Mouse (Mus musculus): Measurements from ENCODE around the gene Cd79b. TPM values are rescaled to one million over a fixed set of nuclear protein-coding genes. Genes with fewer than 3 reads are reported as not detected.

The Cd79b gene
- polyA plus RNA-seq, 1 experiment from 2014 or later = 1.0 TPM

DNA sequence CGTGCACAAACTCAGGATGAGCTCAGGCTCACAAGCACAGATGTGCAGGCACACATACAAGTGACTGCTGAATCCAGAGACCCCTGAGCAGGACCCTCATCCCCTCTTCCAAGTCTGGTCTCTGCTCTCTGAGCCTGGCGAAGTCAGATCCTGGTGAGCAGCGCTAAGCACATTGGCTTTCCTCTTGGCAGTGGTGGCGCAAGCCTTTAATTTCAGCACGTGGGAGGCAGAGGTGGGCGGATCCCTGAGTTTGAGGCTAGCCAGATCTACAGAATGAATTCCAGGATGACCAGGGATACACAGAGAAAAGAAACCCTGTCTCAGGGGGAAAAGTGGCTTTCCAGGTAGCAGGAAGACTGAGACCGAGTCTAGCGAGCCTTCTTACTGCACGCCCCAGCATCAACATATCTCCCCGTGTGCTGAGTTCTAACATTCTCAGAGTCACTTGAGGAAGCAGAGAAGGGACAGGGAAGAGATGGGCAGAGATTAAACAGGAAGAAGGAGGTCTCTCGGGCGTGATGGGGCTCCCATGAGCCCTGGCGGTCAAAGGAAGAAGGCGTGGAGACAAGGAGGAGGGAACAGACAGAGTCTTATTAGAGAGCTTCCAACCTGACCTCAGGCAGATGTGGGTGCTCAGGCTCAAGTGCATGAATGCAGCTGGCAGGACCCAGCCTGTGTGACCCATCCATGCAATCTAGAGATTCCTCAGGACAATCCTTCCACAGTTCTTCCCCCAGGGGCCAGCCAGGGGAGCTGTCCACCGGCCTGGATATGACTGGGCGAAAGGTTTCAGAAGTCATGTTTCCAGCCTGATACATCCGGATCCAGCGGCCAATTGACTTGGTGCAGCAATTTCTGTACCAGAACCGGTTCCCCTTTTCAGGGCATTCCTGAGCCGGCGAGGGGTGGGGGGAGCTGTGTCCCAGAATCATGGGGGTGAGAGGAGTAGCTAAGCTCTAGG, 4.1 kb upstream of the Cd79b start:
- Histone ChIP-seq H3K9ac (no peak overlapping the region), H3K36me3 (no peaks in the 10 kb centered on the region), H3K27me3 (no peaks in the 10 kb centered on the region), H3K9me3 (replicated peaks) (no peaks in the 10 kb centered on the region), H3K27ac (no peak overlapping the region), H3K4me2 (no peak overlapping the region), H3K4me3 (no peak overlapping the region), H3K4me1 (replicated peaks) (peaks cover 7% of the 10 kb centered on the region)
- no peak for ATAC-seq (replicated peaks; ENCODE audit: insufficient number of reproducible peaks, insufficient read depth, low FRiP score, low read depth)
- 58% methylated on average over 21 of the region's 21 CpGs for WGBS

DNA sequence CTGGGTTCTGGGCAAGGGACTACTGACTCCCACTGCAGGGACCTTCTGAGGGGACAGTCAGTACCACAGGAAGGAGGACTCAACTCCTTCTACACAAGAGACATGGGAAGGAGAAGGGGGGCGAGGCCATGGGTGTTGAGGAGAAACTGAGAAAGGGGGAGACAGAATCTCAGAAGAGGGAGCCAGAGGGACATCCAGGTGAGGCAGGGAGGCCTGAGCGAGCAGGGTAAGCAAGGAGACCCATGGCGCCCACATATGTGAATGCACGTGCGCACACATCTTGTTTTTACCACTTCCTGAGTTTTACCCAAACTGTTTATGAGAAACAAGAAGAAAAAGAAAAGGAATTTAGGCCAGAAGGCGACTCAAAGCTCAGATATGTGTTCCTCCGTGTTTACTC, 3.2 kb upstream of the Cd79b start:
- ATAC-seq (replicated peaks; ENCODE audit: insufficient number of reproducible peaks, insufficient read depth, low FRiP score, low read depth) = no peak
- Histone ChIP-seq H3K4me3 (no peak overlapping the region), H3K4me1 (replicated peaks) (peaks cover 7% of the 10 kb centered on the region), H3K4me2 (no peak overlapping the region), H3K27me3 (no peaks in the 10 kb centered on the region), H3K9ac (no peak overlapping the region), H3K9me3 (replicated peaks) (no peaks in the 10 kb centered on the region), H3K36me3 (no peaks in the 10 kb centered on the region), H3K27ac (no peak overlapping the region)
- WGBS = 76% methylated on average over 7 of the region's 7 CpGs

GRCm38 (mm10) chr11:106316416-106316815, 1.9 kb upstream of the Cd79b start:
- Histone ChIP-seq H3K4me3 (no peak overlapping the region), H3K36me3 (no peaks in the 10 kb centered on the region), H3K9ac (no peak overlapping the region), H3K4me2 (no peak overlapping the region), H3K27me3 (no peaks in the 10 kb centered on the region), H3K4me1 (replicated peaks) (peaks cover 7% of the 10 kb centered on the region), H3K9me3 (replicated peaks) (no peaks in the 10 kb centered on the region), H3K27ac (no peak overlapping the region)
- no peak for ATAC-seq (replicated peaks; ENCODE audit: insufficient number of reproducible peaks, insufficient read depth, low FRiP score, low read depth)
- WGBS = 68% methylated on average over 1 of the region's 1 CpGs

- Histone ChIP-seq H3K4me3 (no peak overlapping the region), H3K9ac (no peak overlapping the region), H3K36me3 (no peaks in the 10 kb centered on the region), H3K27ac (no peak overlapping the region), H3K9me3 (replicated peaks) (no peaks in the 10 kb centered on the region), H3K4me2 (0 out of 2 replicates have a peak overlapping the region, but pooled peaks have one; percentile 3), H3K4me1 (replicated peaks) (peaks cover 2% of the 10 kb centered on the region; the same call in 1 of the 2 replicates), H3K27me3 (no peaks in the 10 kb centered on the region)
- WGBS = 63% methylated on average over 5 of the region's 5 CpGs
- no peak for ATAC-seq (replicated peaks; ENCODE audit: insufficient number of reproducible peaks, insufficient read depth, low FRiP score, low read depth)
These were observed 1.0 kb downstream of the Cd79b start for GRCm38 (mm10) chr11:106313533-106313932.

DNA sequence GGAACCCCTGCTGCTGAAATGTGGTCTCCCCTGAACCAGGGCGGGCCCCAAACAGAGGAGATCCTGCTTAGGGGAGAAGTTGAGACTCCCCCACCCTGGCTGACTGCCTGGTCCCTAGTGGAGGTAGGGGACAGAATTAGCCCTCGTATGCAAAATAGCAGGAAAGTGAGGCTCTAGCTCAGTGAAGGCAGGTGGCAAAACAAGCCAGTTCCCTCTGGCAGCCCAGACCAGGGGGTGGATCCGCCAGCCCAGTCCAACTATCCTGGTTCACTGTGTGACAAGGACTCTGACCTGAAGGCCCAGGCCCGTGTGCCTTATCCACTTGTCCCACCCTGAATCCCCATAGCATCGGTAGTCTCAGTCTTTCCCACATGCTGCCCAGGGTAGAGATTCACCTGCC, 4.4 kb downstream of the Cd79b start:
- Histone ChIP-seq H3K4me3 (no peak overlapping the region), H3K27ac (no peak overlapping the region), H3K36me3 (no peaks in the 10 kb centered on the region), H3K27me3 (no peaks in the 10 kb centered on the region), H3K4me1 (replicated peaks) (0 out of 2 replicates have a peak, but pooled peaks cover 2% of the 10 kb centered on the region), H3K9me3 (replicated peaks) (no peaks in the 10 kb centered on the region), H3K4me2 (no peak overlapping the region), H3K9ac (no peak overlapping the region)
- 67% methylated on average over 5 of the region's 5 CpGs for WGBS
- no peak for ATAC-seq (replicated peaks; ENCODE audit: insufficient number of reproducible peaks, insufficient read depth, low FRiP score, low read depth)

- 74% methylated on average over 11 of the region's 11 CpGs for WGBS
- no peak overlapping the region for H3K27ac ChIP-seq
- no peaks in the 10 kb centered on the region for H3K9me3 ChIP-seq (replicated peaks)
- no peak overlapping the region for H3K4me2 ChIP-seq
- no peaks in the 10 kb centered on the region for H3K27me3 ChIP-seq
- no peaks in the 10 kb centered on the region for H3K36me3 ChIP-seq
- H3K4me1 ChIP-seq (replicated peaks) = no peaks in the 10 kb centered on the region
- ATAC-seq (replicated peaks; ENCODE audit: insufficient number of reproducible peaks, insufficient read depth, low FRiP score, low read depth) = no peak
- no peak overlapping the region for H3K9ac ChIP-seq
- H3K4me3 ChIP-seq = no peak overlapping the region
These were observed 6.4 kb downstream of the Cd79b start for GRCm38 (mm10) chr11:106308162-106308561.

GRCm38 (mm10) chr11:106307432-106307831, 7.1 kb downstream of the Cd79b start:
- H3K36me3 ChIP-seq = no peaks in the 10 kb centered on the region
- H3K9ac ChIP-seq = no peak overlapping the region
- ATAC-seq (replicated peaks; ENCODE audit: insufficient number of reproducible peaks, insufficient read depth, low FRiP score, low read depth) = no peak
- H3K27me3 ChIP-seq = no peaks in the 10 kb centered on the region
- no peak overlapping the region for H3K4me2 ChIP-seq
- no peaks in the 10 kb centered on the region for H3K9me3 ChIP-seq (replicated peaks)
- no peak overlapping the region for H3K27ac ChIP-seq
- H3K4me1 ChIP-seq (replicated peaks) = no peaks in the 10 kb centered on the region
- WGBS = 50% methylated on average over 5 of the region's 5 CpGs
- H3K4me3 ChIP-seq = no peak overlapping the region

GRCm38 (mm10) chr11:106306758-106307157, 7.8 kb downstream of the Cd79b start:
- H3K27ac ChIP-seq = no peak overlapping the region
- H3K4me3 ChIP-seq = no peak overlapping the region
- ATAC-seq (replicated peaks; ENCODE audit: insufficient number of reproducible peaks, insufficient read depth, low FRiP score, low read depth) = no peak
- H3K4me2 ChIP-seq = no peak overlapping the region
- no peak overlapping the region for H3K9ac ChIP-seq
- H3K36me3 ChIP-seq = no peaks in the 10 kb centered on the region
- H3K27me3 ChIP-seq = no peaks in the 10 kb centered on the region
- H3K4me1 ChIP-seq (replicated peaks) = no peaks in the 10 kb centered on the region
- 85% methylated on average over 9 of the region's 9 CpGs for WGBS
- H3K9me3 ChIP-seq (replicated peaks) = no peaks in the 10 kb centered on the region

DNA sequence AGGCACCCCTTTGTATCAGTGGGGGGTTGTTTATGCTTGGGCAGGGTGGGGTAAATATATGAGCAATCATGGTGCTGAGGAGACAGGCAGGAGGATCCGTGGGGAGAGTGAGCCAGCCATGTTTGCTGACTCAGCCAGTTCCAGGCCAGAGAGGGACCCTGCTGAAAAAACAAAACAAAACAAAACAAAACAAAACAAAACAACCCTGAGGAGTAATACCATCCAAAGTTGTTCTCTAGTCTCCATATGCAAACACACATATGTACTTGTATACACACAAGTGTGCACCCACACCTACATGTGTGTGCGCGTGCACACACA, 8.5 kb downstream of the Cd79b start:
- Histone ChIP-seq H3K4me3 (no peak overlapping the region), H3K9ac (no peak overlapping the region), H3K27ac (no peak overlapping the region), H3K4me2 (no peak overlapping the region), H3K9me3 (replicated peaks) (no peaks in the 10 kb centered on the region), H3K4me1 (replicated peaks) (no peaks in the 10 kb centered on the region), H3K36me3 (no peaks in the 10 kb centered on the region), H3K27me3 (no peaks in the 10 kb centered on the region)
- no peak for ATAC-seq (replicated peaks; ENCODE audit: insufficient number of reproducible peaks, insufficient read depth, low FRiP score, low read depth)
- WGBS = 83% methylated on average over 3 of the region's 3 CpGs

DNA sequence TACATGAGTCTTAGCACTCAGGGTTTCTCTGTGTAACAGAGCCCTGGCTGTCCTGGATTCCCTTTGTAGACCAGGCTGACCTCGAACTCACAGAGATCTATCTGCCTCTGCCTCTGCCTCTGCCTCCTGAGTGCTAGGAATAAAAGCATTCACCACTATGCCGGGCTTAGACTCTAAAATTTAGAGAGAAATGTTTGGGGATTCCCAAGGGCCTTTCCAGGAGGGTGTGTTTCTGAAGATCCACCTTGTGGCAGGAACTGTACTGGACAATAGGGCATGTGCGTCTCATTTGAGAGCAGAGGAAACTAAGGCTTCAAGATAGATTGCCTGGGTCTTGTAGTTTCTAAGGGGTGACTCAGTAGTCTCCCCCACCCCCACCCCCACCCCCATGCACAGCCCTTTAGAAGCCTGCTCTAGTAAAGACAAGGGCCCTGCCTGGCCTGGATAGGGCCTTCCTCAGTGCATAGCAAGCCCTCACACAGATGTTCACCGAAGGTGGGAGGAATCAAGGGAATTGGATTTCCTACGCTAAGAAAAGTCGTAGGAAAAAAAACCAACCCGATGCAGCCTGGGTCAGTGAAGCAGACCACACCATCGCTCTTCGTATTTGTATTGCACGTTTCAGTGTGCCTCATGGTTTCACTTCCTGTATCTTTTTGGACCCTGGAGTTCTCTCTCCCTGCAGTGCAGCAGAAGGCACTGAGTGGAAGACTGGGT, 9.1 kb downstream of the Cd79b start:
- Histone ChIP-seq H3K9me3 (replicated peaks) (no peaks in the 10 kb centered on the region), H3K27me3 (no peaks in the 10 kb centered on the region), H3K4me2 (no peak overlapping the region), H3K27ac (no peak overlapping the region), H3K4me1 (replicated peaks) (no peaks in the 10 kb centered on the region), H3K9ac (no peak overlapping the region), H3K36me3 (no peaks in the 10 kb centered on the region), H3K4me3 (no peak overlapping the region)
- 75% methylated on average over 10 of the region's 10 CpGs for WGBS
- no peak for ATAC-seq (replicated peaks; ENCODE audit: insufficient number of reproducible peaks, insufficient read depth, low FRiP score, low read depth)

DNA sequence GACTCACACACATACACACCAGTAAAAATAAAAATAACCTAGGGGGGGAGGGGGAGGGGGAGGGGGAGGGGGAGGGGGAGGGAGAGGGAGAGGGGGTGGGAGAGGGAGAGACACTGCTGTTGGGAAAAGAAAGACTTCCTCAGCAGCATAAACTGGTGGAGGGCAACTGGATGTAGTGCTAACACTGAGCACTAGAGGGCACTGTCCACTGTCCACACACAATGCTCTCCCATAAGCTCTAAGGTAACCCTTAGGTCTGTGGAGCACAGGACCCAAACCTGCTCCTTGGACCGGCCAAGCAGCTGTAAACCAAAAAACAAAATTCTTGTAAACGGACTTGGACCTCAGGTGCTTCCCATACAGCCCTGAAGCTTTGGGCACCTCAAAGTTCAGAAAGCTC, 11.9 kb downstream of the Cd79b start:
- 17% methylated on average over 2 of the region's 2 CpGs for WGBS
- Histone ChIP-seq H3K27ac (no peak overlapping the region), H3K4me2 (no peak overlapping the region), H3K27me3 (no peaks in the 10 kb centered on the region), H3K9me3 (replicated peaks) (no peaks in the 10 kb centered on the region), H3K4me3 (no peak overlapping the region), H3K4me1 (replicated peaks) (no peaks in the 10 kb centered on the region), H3K9ac (no peak overlapping the region), H3K36me3 (no peaks in the 10 kb centered on the region)
- no peak for ATAC-seq (replicated peaks; ENCODE audit: insufficient number of reproducible peaks, insufficient read depth, low FRiP score, low read depth)

Measured in heart, embryonic 15.5 days (tissue).